Mouse (Mus musculus): ENCODE data around the gene Timp3. TPM values are rescaled to one million over a fixed set of nuclear protein-coding genes. Genes with fewer than 3 reads are reported as not detected.

Gene Timp3
- polyA plus RNA-seq, 1 experiment = 3.3 TPM

DNA sequence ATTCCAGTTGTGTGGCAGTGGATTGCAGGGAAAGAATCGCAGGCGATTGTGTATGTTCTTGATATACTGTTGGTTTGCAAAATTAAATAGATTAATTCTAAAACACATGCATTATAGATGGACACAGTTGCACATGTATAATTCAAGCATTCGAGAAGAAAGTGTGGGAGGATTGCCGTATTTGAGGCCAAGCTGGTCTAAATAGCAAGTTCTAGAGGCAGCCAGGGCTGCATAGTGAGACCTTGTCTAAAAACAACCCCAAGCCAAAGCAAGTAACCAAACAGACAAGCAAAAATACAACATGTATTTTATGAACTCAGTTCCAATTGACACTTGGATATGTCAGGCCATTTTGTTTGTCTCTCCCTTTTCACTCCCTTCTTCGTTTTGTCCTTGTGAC is 24.6 kb upstream of the Timp3 start:
- Histone ChIP-seq H3K4me1 (ENCODE audit: control insufficient read depth, insufficient read depth, low read length) (no peaks in the 10 kb centered on the region), H3K27ac (ENCODE audit: insufficient read depth, low read depth, low read length) (no peak overlapping the region), H3K4me3 (ENCODE audit: insufficient read depth, low read length) (no peak overlapping the region)
- no peak for TF ChIP-seq CTCF (IDR thresholded peaks at IDR 0.05; ENCODE audit: low read depth, low read length)
- no peak for TF ChIP-seq POLR2A (IDR thresholded peaks at IDR 0.05; ENCODE audit: borderline replicate concordance, low read depth, low read length)

DNA sequence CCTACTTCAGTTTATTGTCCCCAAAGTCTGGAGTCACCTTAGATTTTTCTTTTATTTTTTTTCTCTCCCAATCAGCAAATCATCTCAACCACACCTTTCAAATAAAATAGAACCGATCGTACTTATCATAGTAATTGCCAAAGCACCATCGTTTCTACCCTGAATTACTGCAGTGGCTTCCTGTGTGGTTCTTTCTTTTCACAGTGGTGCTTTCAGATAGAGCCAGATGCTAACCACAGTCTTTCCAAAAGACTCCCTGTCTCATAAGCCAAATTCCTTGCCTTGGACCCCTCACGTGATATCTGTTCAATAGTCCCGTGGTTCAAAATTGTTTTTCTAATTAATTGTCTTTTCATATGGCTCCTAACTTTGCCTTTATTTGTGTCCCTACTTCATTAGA is 22.8 kb upstream of the Timp3 start:
- TF ChIP-seq POLR2A (IDR thresholded peaks at IDR 0.05; ENCODE audit: borderline replicate concordance, low read depth, low read length) (no peak), CTCF (IDR thresholded peaks at IDR 0.05; ENCODE audit: low read depth, low read length) (no peak)
- Histone ChIP-seq H3K4me3 (ENCODE audit: insufficient read depth, low read length) (no peak overlapping the region), H3K27ac (ENCODE audit: insufficient read depth, low read depth, low read length) (no peak overlapping the region), H3K4me1 (ENCODE audit: control insufficient read depth, insufficient read depth, low read length) (no peaks in the 10 kb centered on the region)

DNA sequence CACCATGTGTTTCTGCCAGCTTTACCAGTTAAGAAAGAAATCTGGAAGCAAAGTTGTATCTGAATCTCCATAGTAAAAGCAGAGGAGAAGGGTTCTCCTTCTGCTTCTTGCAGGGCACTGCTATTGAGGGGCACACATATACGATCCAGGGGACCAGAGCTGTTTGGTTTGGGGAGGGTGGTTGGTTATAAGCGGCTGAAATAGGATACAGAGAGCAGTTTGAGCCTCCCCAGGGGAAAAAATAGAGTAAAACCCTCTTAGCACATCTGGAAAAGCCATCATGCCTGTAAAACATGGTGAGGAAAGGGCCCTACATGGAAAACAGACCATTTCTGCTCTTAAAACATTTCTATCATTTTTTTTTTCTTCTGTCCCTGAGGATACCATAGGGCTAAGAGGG is 21.7 kb upstream of the Timp3 start:
- H3K4me1 ChIP-seq (ENCODE audit: control insufficient read depth, insufficient read depth, low read length) = no peaks in the 10 kb centered on the region
- H3K27ac ChIP-seq (ENCODE audit: insufficient read depth, low read depth, low read length) = no peak overlapping the region
- no peak overlapping the region for H3K4me3 ChIP-seq (ENCODE audit: insufficient read depth, low read length)
- TF ChIP-seq CTCF (IDR thresholded peaks at IDR 0.05; ENCODE audit: low read depth, low read length) = no peak
- no peak for TF ChIP-seq POLR2A (IDR thresholded peaks at IDR 0.05; ENCODE audit: borderline replicate concordance, low read depth, low read length)

DNA sequence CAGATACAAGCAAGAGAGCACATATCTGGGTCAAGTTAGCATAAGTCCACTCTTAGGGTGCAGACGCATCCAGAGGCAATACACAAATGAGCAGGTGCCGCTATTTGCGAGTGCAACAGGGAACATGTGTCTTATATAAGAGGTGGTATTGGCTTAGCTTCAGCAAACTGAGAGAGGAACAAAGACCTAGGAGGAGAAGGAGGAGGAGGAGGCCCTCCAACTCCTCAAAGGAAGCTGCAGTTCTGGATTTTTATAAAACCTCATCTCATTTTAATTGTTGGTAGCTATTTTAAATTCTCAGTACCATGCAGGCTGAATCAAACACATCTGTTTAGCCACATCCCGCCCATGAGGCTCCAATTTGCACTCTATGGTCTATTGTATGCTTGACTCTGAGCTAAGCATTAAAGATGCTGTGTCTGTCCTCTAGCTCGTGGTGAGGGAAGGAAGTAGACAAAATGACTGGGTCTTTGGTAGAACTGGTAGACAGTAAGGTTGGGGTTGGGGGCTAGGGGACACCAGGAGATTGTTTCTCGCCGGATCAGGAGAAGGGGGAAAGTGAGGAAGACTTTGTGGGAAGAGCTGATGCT is 20.5 kb upstream of the Timp3 start:
- TF ChIP-seq CTCF (IDR thresholded peaks at IDR 0.05; ENCODE audit: low read depth, low read length) (no peak), POLR2A (IDR thresholded peaks at IDR 0.05; ENCODE audit: borderline replicate concordance, low read depth, low read length) (no peak)
- no peaks in the 10 kb centered on the region for H3K4me1 ChIP-seq (ENCODE audit: control insufficient read depth, insufficient read depth, low read length)
- no peak overlapping the region for H3K4me3 ChIP-seq (ENCODE audit: insufficient read depth, low read length)
- no peak overlapping the region for H3K27ac ChIP-seq (ENCODE audit: insufficient read depth, low read depth, low read length)

DNA sequence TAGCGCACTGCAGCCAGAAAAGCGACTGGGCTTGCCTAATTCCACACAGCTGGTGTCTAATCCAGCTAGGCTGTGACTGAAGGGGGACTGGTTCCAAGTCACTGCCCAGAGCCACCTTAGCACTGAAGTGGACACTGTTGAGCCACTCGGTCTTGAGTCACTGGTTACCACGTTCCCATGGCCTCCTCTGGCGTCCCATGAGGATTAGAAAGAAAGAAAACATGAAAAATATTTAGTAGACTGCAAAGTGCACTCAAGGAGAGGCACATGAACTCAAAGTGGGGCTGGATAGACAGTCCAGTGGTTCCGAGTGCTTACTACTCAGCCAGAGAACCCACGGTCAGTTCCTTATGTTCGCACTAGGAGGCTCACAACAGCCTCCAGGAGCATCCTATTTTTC is 18.9 kb upstream of the Timp3 start:
- Histone ChIP-seq H3K4me1 (ENCODE audit: control insufficient read depth, insufficient read depth, low read length) (no peaks in the 10 kb centered on the region), H3K4me3 (ENCODE audit: insufficient read depth, low read length) (no peak overlapping the region), H3K27ac (ENCODE audit: insufficient read depth, low read depth, low read length) (no peak overlapping the region)
- TF ChIP-seq POLR2A (IDR thresholded peaks at IDR 0.05; ENCODE audit: borderline replicate concordance, low read depth, low read length) (no peak), CTCF (IDR thresholded peaks at IDR 0.05; ENCODE audit: low read depth, low read length) (no peak)

DNA sequence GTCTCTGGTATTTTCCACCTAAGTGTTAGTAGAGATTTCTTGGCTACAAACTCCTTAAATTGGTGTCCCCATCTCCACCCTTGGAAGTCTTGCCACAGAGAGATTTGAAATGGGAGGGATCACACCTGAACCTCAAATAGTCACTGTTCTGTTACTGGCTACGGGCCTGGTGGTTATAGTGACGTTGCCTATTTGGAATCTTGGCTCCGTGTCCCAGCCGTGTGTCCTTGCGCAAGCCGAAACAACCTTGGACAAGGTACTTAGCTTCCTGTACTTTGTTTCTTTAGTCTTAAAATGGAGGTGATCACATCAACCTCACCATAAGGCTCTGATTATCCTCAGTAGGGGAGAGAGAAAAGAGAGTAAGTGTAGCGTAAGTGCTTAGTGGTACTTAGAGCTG is 13.7 kb upstream of the Timp3 start:
- Histone ChIP-seq H3K4me3 (ENCODE audit: insufficient read depth, low read length) (no peak overlapping the region), H3K4me1 (ENCODE audit: control insufficient read depth, insufficient read depth, low read length) (no peaks in the 10 kb centered on the region), H3K27ac (ENCODE audit: insufficient read depth, low read depth, low read length) (no peak overlapping the region)
- TF ChIP-seq POLR2A (IDR thresholded peaks at IDR 0.05; ENCODE audit: borderline replicate concordance, low read depth, low read length) (no peak), CTCF (IDR thresholded peaks at IDR 0.05; ENCODE audit: low read depth, low read length) (no peak)

DNA sequence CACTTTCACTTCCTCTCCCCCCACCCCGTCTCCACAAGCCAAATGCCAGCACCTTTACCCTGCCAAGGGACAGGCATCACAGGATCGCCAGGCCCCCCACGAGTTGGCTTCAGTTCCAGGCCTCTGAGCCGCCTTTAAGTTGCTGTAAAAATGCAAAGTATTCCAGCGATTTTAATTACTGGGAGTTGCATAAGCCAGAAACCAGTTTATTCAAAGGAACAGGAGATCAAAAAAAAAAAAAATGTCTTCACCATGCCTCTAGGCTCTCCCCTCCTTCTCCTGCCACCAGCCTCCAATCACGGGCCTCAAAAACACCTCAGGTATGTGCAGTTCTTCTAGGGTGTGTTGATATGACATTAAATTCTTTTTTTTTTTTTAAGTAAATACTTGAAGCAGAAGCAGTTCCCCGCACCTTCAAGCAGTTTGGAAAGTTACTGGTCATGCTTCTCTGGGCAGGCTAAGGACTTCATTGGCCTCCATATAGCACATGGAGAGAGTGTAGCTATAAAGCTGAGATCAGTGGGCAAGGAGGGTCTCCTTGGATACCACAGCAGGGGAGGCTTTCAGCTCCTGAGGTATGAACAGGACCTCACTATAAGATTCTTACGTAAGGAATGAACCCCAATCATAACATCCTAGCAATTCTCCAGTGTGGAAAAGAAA is 9.9 kb upstream of the Timp3 start:
- H3K4me3 ChIP-seq (ENCODE audit: insufficient read depth, low read length) = no peak overlapping the region
- no peak overlapping the region for H3K27ac ChIP-seq (ENCODE audit: insufficient read depth, low read depth, low read length)
- no peaks in the 10 kb centered on the region for H3K4me1 ChIP-seq (ENCODE audit: control insufficient read depth, insufficient read depth, low read length)
- no peak for TF ChIP-seq CTCF (IDR thresholded peaks at IDR 0.05; ENCODE audit: low read depth, low read length)
- TF ChIP-seq POLR2A (IDR thresholded peaks at IDR 0.05; ENCODE audit: borderline replicate concordance, low read depth, low read length) = no peak

DNA sequence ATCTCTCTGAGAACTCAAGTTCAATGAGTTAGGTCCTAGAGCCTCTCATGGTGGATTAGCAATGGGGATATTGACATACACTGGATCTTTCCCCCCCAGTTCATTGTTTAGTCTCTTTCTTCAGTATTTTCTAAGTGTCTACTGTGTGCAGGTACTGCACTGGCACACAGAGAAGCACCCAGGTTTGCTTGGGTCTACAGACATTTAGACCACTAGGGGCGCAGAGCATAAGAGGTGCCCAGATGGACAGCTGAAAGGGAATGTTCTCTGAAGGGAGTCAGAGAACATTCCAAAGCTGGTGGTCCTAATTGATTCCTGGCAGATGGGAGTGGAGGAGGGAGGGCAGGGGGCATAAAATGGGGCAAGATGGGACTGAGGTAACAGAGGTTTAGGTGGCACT is 6.3 kb upstream of the Timp3 start:
- Histone ChIP-seq H3K27ac (ENCODE audit: insufficient read depth, low read depth, low read length) (no peak overlapping the region), H3K4me3 (ENCODE audit: insufficient read depth, low read length) (no peak overlapping the region), H3K4me1 (ENCODE audit: control insufficient read depth, insufficient read depth, low read length) (0 out of 2 replicates have a peak, but pooled peaks cover 2% of the 10 kb centered on the region)
- TF ChIP-seq CTCF (IDR thresholded peaks at IDR 0.05; ENCODE audit: low read depth, low read length) (no peak), POLR2A (IDR thresholded peaks at IDR 0.05; ENCODE audit: borderline replicate concordance, low read depth, low read length) (no peak)

DNA sequence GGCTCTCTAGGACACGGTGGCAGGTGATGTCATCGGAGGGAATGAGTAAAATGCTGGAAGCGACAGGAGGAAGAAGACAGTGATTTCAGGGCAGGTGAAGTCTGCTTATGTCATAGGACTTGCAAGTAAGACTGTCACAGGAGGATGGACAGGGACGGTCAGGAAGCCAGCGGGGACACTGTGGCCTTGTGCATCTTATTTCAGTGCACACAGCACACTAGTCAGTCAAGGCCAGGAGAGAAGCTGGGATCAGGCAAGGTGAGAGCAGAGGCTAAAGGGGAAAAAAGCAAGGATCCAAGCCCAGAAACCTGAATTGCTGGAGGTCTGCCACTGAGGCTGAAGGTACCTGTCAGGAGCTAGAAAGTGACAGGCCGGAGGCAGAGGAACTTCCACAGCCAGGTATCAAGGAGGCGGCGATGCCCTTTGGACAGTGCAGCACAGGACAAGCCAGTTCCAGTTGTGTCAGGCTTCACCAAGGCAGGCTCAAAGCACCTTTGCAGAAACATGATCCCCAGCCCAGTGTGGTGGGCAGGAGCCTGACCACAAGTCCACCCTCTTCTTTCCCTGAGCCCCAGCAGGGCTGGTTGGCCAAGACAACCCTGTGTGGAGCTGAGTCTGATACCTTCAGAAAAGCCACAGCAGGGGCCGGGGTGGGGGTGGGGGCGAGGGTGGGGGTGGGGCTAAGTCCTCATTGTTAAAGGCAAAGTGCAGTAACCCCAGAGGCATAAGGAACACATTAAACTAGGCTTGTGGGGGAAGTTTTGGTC is 5.4 kb upstream of the Timp3 start:
- 0 out of 2 replicates have a peak, but pooled peaks cover 2% of the 10 kb centered on the region for H3K4me1 ChIP-seq (ENCODE audit: control insufficient read depth, insufficient read depth, low read length)
- TF ChIP-seq CTCF (IDR thresholded peaks at IDR 0.05; ENCODE audit: low read depth, low read length) = no peak
- TF ChIP-seq POLR2A (IDR thresholded peaks at IDR 0.05; ENCODE audit: borderline replicate concordance, low read depth, low read length) = no peak
- no peak overlapping the region for H3K4me3 ChIP-seq (ENCODE audit: insufficient read depth, low read length)
- H3K27ac ChIP-seq (ENCODE audit: insufficient read depth, low read depth, low read length) = no peak overlapping the region

Measured in bone marrow macrophage, adult 2 months (primary cell).